ENCODE assay signal across 8 mouse cellular contexts in genomic region chr5:81019590-81020254, GRCm38 (mm10). TPM values are rescaled to one million over a fixed set of nuclear protein-coding genes. Genes with fewer than 3 reads are reported as not detected.
A peak's percentile ranks its signal among the peaks of the same experiment; 100 is the strongest.
DNase-seq lines count a peak whose midpoint lies in the region; ATAC-seq and TF ChIP-seq lines count a peak whose summit lies in the region.

TSS of gene Adgrl3 (plus strand) at chr5:81020138.

- H3K4me1 ChIP-seq in cerebellum, adult 2 months (ENCODE audit: control insufficient read depth, insufficient read depth, low read length), result no peaks in the 10 kb centered on the region; the same call in 1 of the 2 replicates
- H3K4me1 ChIP-seq in lung, embryonic 14.5 days (ENCODE audit: insufficient read depth), result no peaks in the 10 kb centered on the region; the same call in 1 of the 2 replicates

- intact Hi-C loops in heart, postnatal 36 days (cut with DNase I), result no loop called here

- WGBS in cerebellum, adult 2 months, result under 1% methylated on average over 66 of the region's 70 CpGs
- WGBS in lung, embryonic 14.5 days, result under 1% methylated on average over 63 of the region's 70 CpGs

- no peak for TF ChIP-seq CTCF in cerebellum, adult 2 months (IDR thresholded peaks at IDR 0.05; ENCODE audit: borderline replicate concordance, insufficient read depth, low read depth, low read length)
- no peak for TF ChIP-seq CTCF in lung, embryonic 14.5 days (IDR thresholded peaks at IDR 0.05; ENCODE audit: low read depth)

- peak within 1 kb of the TSS; percentile 93 for H3K27ac ChIP-seq in cerebellum, adult 2 months (ENCODE audit: insufficient read depth, low read length)
- H3K27ac ChIP-seq in lung, embryonic 14.5 days (ENCODE audit: low read depth), result peak within 1 kb of the TSS; percentile 81

- no peaks in the 10 kb centered on the region for H3K36me3 ChIP-seq in lung, embryonic 14.5 days (ENCODE audit: insufficient read depth)

- H3K4me3 ChIP-seq in cerebellum, adult 2 months (replicated peaks; ENCODE audit: insufficient read depth, low read depth, low read length), result peak within 1 kb of the TSS; percentile 80
- H3K4me3 ChIP-seq in lung, embryonic 14.5 days (ENCODE audit: low read depth, low read length), result peak within 1 kb of the TSS; percentile 62

- H3K9me3 ChIP-seq in lung, embryonic 14.5 days (ENCODE audit: low read depth, low read length), result no peaks in the 10 kb centered on the region

- peak within 1 kb of the TSS; percentile 72 for H3K9ac ChIP-seq in lung, embryonic 14.5 days

- no peaks in the 10 kb centered on the region for H3K27me3 ChIP-seq in cerebellum, adult 2 months (ENCODE audit: control insufficient read depth, insufficient read depth, low read length)
- H3K27me3 ChIP-seq in lung, embryonic 14.5 days (ENCODE audit: insufficient read depth, low read length), result peaks cover 4% of the 10 kb centered on the region; the same call in 1 of the 2 replicates

- DNase-seq in Muller cell, postnatal 12 days (ENCODE audit: inconsistent ontology term), result peak; percentile 93
- peak; percentile 91 to 92 for DNase-seq in cerebellum, adult 2 months
- peak; percentile 83 for DNase-seq in forelimb bud, embryonic 11.5 days (ENCODE audit: low read depth, low spot score)
- DNase-seq in heart, postnatal 36 days, result peak; percentile 60 to 74
- peak; percentile 85 to 90 for DNase-seq in layer of hippocampus, postnatal 10 days (ENCODE audit: low spot score in 2 of 2)
- DNase-seq in lung, embryonic 14.5 days, result peak; percentile 92
- DNase-seq in ovary, postnatal 14 days (ENCODE audit: low spot score), result peak; percentile 70

- H3K4me2 ChIP-seq in lung, embryonic 14.5 days, result peak within 1 kb of the TSS; percentile 89

- peak; percentile 56 for TF ChIP-seq POLR2A in cerebellum, adult 2 months (IDR thresholded peaks at IDR 0.05; ENCODE audit: borderline replicate concordance, insufficient read depth, low read length)

- peak; percentile 91 for ATAC-seq in lung, embryonic 14.5 days (ENCODE audit: insufficient read depth)
- ATAC-seq in monocyte, adult 5-6 weeks (replicated peaks; ENCODE audit: insufficient number of reproducible peaks, low FRiP score, low TSS enrichment, poor library complexity, severe bottlenecking), result no peak

RNA-seq across cellular contexts. Expression of gene Adgrl3, which starts in this region (rescaled TPM):
- polyA plus RNA-seq in cerebellum, adult 2 months (2012; rRNA removed), result 57.0 and 59.3 TPM in 2 replicates
- total RNA-seq in heart, postnatal 36 days (2021), result 1 to 10 TPM; 2.5 to 3.3 TPM
- total RNA-seq in layer of hippocampus, postnatal 10 days (2021), result 100 to 1,000 TPM; 194 to 218 TPM
- 19.0 and 19.6 TPM in 2 replicates for polyA plus RNA-seq in lung, embryonic 14.5 days (2014; fragmentation: Nextera tagmentation; extraction: Ambion mirVana)
- total RNA-seq in monocyte, adult 5-6 weeks (2017), result 2.9 to 7.0 TPM (median 3.7 TPM) in 3 replicates

Comparison
In these comparisons a context has a peak if more than half of its experiments do, and no peak if none do; other contexts are left out.
1. RNA of gene Adgrl3 (total RNA-seq): 194 to 218 TPM in layer of hippocampus, postnatal 10 days; 2.9 to 7.0 TPM in monocyte, adult 5-6 weeks and 2.5 to 3.3 TPM in heart, postnatal 36 days; every median in the first group is over 10 times any median in the second.
2. Peak in every context shown above with its lines, with median percentiles within 50 percentile points of each other: DNase-seq.